Mouse (Mus musculus) MEL (cell line): Measurements from ENCODE around the gene Mov10l1.

ENCODE experiments used
- CTCF ChIP-seq, 3 experiments: IDR thresholded peaks in 2 of 3; conservative IDR thresholded peaks in 1 of 3; 2 replicates each; pipeline ENCODE4 v1.5.1; 2011 to 2012; ENCODE audit warnings: low read length in 3 of 3, low read depth in 2 of 3, mild to moderate bottlenecking in 2 of 3, improper control_type of control experiment in 1 of 3, inconsistent platforms in 1 of 3, mixed read lengths in 1 of 3, moderate library complexity in 1 of 3; ENCODE audit not compliant: control insufficient read depth in 1 of 3, insufficient read depth in 1 of 3, poor library complexity in 1 of 3, severe bottlenecking in 1 of 3
- EP300 ChIP-seq, 2 experiments: IDR thresholded peaks; 2 replicates each; pipeline ENCODE4 v1.6.1; 2011; ENCODE audit warnings: improper control_type of control experiment in 2 of 2, low read length in 2 of 2, low read depth in 1 of 2, mild to moderate bottlenecking in 1 of 2
- POLR2A ChIP-seq, 2 experiments: IDR thresholded peaks; 2 replicates each; pipeline ENCODE4 v1.6.1; 2011 to 2012; ENCODE audit warnings: low read length in 2 of 2, mild to moderate bottlenecking in 2 of 2, control low read depth in 1 of 2, improper control_type of control experiment in 1 of 2, low read depth in 1 of 2, moderate library complexity in 1 of 2; ENCODE audit not compliant: control insufficient read depth in 1 of 2, insufficient read depth in 1 of 2, poor library complexity in 1 of 2
- SIN3A ChIP-seq: IDR thresholded peaks from 2 replicates; pipeline ENCODE4 v1.6.1; 2012; ENCODE audit warnings: low read length, improper control_type of control experiment, inconsistent platforms
- UBTF ChIP-seq: IDR thresholded peaks from 2 replicates; pipeline ENCODE4 v1.6.1; 2012; ENCODE audit warnings: low read depth, mild to moderate bottlenecking, inconsistent platforms, low read length, improper control_type of control experiment, moderate library complexity, borderline replicate concordance; ENCODE audit not compliant: insufficient read depth
- ZNF384 ChIP-seq: IDR thresholded peaks from 2 replicates; pipeline ENCODE4 v1.6.1; 2012; ENCODE audit warnings: low read depth, mild to moderate bottlenecking, inconsistent platforms, low read length, improper control_type of control experiment

GRCm38 (mm10) chr15:89058736-89059135 is 76.0 kb downstream of the Mov10l1 start:
- TF ChIP-seq POLR2A (IDR thresholded peaks at IDR 0.05; ENCODE audit: control insufficient read depth in 1 of 2, insufficient read depth in 1 of 2, low read depth in 1 of 2, low read length in 2 of 2, poor library complexity in 1 of 2) (no peak), SIN3A (no peak), CTCF (IDR thresholded peaks at IDR 0.05 in 2 of 3, conservative IDR thresholded peaks at IDR 0.05 in 1 of 3; ENCODE audit: control insufficient read depth in 1 of 3, insufficient read depth in 1 of 3, low read depth in 2 of 3, low read length in 3 of 3, poor library complexity in 1 of 3, severe bottlenecking in 1 of 3) (no peak), EP300 (IDR thresholded peaks at IDR 0.05; ENCODE audit: low read depth in 1 of 2, low read length in 2 of 2) (no peak), UBTF (no peak), ZNF384 (no peak)
